Mouse (Mus musculus): ENCODE data around the gene Hist3h2a. TPM values are rescaled to one million over a fixed set of nuclear protein-coding genes. Genes with fewer than 3 reads are reported as not detected.
"Not testable (repeated sequence)": the region's sequence is repeated elsewhere in the genome, so short reads cannot be mapped to it uniquely, and the experiment has no call there.

The Hist3h2a gene
- polyA plus RNA-seq, 1 experiment from 2014 or later = 18.7 TPM

DNA sequence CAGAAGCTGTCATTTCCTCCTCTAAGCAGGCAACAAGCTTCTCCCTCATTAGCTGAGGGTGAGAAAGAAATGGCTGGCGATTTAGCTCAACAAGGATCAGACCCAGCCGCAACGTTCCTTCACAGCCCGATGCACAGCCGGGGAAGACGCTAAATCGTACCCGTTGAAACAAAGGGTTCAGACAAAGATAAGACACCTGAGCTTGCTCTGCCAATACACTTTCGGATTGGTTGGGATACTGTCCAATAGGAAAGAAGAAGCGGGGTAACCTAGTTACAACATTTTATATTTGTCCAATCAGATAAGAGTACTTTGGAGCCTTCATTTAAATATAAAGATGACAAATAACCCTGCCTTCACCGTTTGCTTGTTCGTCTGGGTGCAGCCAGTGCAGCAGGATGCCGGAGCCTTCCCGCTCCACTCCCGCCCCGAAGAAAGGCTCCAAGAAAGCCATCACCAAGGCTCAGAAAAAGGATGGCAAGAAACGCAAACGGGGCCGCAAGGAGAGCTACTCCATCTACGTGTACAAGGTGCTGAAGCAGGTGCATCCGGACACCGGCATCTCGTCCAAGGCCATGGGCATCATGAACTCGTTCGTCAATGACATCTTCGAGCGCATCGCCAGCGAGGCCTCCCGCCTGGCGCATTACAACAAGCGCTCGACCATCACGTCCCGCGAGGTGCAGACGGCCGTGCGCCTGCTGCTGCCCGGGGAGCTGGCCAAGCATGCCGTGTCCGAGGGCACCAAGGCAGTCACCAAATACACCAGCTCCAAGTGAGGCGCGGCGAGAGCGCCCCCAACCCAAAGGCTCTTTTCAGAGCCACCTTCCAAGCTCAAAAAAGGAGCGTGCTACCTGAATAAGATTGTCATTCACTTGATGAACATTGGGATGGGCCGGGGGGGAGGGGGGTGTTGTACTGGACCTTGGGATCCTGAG lies 5.7 kb upstream of the Hist3h2a start, which contains the start of gene Hist3h2ba:
Gene Hist3h2ba, plus strand, starts transcription at position 379 of the 938 bp plus-strand sequence.
- Histone ChIP-seq H3K27me3 (ENCODE audit: control insufficient read depth, insufficient read depth, low read length) (no peaks in the 10 kb centered on the region), H3K4me1 (replicated peaks; ENCODE audit: control insufficient read depth, insufficient read depth) (no peaks in the 10 kb centered on the region), H3K9ac (ENCODE audit: low read length) (no peak within 1 kb of the TSS), H3K4me2 (replicated peaks; ENCODE audit: low read depth) (peak within 1 kb of the TSS; percentile 55), H3K4me3 (ENCODE audit: low read depth, low read length) (peak within 1 kb of the TSS; percentile 19), H3K36me3 (ENCODE audit: control insufficient read depth, insufficient read depth, low read length) (no peaks in the 10 kb centered on the region), H3K27ac (replicated peaks) (no peak within 1 kb of the TSS), H3K9me3 (ENCODE audit: control insufficient read depth, low read length) (no peaks in the 10 kb centered on the region)
- under 1% methylated on average over 46 of the region's 48 CpGs for WGBS
- ATAC-seq (ENCODE audit: low FRiP score, low TSS enrichment) (peak; percentile 86), DNase-seq (ENCODE audit: low spot score) (peak; percentile 53)
- TF ChIP-seq CTCF (IDR thresholded peaks at IDR 0.05; ENCODE audit: low read depth) (no peak), EP300 (optimal IDR thresholded peaks at IDR 0.05) (no peak)

DNA sequence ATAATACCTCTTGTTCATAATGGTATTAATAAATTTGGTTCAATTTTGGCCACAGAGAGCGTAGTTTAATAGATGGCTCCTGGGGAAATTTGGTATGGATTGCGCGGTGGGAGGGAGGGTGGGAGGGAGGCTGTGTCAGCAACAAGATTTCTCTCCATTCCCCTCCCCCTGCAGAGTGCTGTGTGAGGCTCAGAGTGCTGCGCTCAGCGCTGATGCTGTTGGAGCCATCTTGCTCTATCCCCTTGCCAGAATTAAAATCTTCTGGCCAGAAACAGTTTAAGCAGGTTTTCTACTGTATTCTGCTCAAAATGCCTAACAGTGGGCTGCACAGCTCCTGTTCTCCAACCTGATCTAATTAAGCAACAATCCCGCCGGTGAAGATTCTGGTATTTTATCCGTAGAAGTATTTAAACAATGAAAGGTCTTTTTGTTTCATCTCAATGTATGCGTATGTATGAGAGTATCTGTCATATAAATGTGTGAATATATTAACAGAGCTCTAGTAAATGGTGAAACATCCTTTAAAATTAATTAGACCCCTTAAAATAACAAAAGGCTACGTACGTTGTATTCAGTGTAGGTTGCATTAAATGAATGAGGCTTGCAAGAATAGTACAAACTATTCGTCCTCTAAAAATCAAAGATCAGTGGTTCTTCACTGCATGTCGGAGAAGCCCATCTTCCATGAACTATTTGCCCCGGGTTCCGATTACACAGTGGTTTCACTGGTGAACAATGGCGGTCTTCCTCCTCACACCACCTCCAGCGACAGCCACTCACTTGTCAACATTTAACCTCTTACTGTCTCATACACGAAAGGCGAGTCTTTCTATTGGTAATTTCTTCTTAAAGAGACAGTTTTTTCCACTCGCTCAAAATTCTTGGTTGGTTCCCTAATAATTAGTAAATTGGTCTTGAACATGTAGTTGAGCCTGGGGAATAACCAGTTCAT lies 4.7 kb upstream of the Hist3h2a start:
- Histone ChIP-seq H3K9me3 (ENCODE audit: control insufficient read depth, low read length) (no peaks in the 10 kb centered on the region), H3K36me3 (ENCODE audit: control insufficient read depth, insufficient read depth, low read length) (no peaks in the 10 kb centered on the region), H3K4me1 (replicated peaks; ENCODE audit: control insufficient read depth, insufficient read depth) (no peaks in the 10 kb centered on the region), H3K4me2 (replicated peaks; ENCODE audit: low read depth) (peak overlapping the region; percentile 55), H3K27ac (replicated peaks) (no peak overlapping the region), H3K9ac (ENCODE audit: low read length) (no peak overlapping the region), H3K4me3 (ENCODE audit: low read depth, low read length) (peak overlapping the region; percentile 19), H3K27me3 (ENCODE audit: control insufficient read depth, insufficient read depth, low read length) (no peaks in the 10 kb centered on the region)
- WGBS = 18% methylated on average over 20 of the region's 20 CpGs
- ATAC-seq (ENCODE audit: low FRiP score, low TSS enrichment) (no peak), DNase-seq (ENCODE audit: low spot score) (no peak)
- TF ChIP-seq EP300 (optimal IDR thresholded peaks at IDR 0.05) (no peak), CTCF (IDR thresholded peaks at IDR 0.05; ENCODE audit: low read depth) (no peak)

DNA sequence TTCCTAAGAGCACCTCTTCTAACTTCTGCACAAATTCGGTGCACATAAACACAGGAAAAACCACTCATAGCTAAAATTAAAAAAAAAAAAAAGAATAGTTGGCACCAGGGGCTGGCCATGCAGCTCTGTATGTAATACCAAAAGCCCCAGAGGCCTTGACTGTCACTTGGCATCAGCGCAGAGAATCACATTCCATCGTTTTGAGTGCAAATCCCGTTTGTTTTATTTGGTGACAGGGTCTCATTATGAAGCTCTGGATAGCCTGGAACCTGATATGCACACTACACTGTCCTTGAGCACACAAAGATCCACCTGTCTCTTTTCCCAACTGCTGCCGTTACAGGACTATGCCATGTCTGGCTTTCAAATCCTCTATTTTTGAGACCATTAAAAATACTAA lies 3.3 kb upstream of the Hist3h2a start:
- no peak for DNase-seq (ENCODE audit: low spot score)
- Histone ChIP-seq H3K9ac (ENCODE audit: low read length) (no peak overlapping the region), H3K27me3 (ENCODE audit: control insufficient read depth, insufficient read depth, low read length) (no peaks in the 10 kb centered on the region), H3K36me3 (ENCODE audit: control insufficient read depth, insufficient read depth, low read length) (no peaks in the 10 kb centered on the region), H3K27ac (replicated peaks) (no peak overlapping the region), H3K4me2 (replicated peaks; ENCODE audit: low read depth) (no peak overlapping the region), H3K4me1 (replicated peaks; ENCODE audit: control insufficient read depth, insufficient read depth) (no peaks in the 10 kb centered on the region), H3K9me3 (ENCODE audit: control insufficient read depth, low read length) (no peaks in the 10 kb centered on the region), H3K4me3 (ENCODE audit: low read depth, low read length) (no peak overlapping the region)
- 76% methylated on average over 5 of the region's 5 CpGs for WGBS
- TF ChIP-seq EP300 (optimal IDR thresholded peaks at IDR 0.05) = no peak
- no peak for TF ChIP-seq CTCF (IDR thresholded peaks at IDR 0.05; ENCODE audit: low read depth)
- no peak for ATAC-seq (ENCODE audit: low FRiP score, low TSS enrichment)

DNA sequence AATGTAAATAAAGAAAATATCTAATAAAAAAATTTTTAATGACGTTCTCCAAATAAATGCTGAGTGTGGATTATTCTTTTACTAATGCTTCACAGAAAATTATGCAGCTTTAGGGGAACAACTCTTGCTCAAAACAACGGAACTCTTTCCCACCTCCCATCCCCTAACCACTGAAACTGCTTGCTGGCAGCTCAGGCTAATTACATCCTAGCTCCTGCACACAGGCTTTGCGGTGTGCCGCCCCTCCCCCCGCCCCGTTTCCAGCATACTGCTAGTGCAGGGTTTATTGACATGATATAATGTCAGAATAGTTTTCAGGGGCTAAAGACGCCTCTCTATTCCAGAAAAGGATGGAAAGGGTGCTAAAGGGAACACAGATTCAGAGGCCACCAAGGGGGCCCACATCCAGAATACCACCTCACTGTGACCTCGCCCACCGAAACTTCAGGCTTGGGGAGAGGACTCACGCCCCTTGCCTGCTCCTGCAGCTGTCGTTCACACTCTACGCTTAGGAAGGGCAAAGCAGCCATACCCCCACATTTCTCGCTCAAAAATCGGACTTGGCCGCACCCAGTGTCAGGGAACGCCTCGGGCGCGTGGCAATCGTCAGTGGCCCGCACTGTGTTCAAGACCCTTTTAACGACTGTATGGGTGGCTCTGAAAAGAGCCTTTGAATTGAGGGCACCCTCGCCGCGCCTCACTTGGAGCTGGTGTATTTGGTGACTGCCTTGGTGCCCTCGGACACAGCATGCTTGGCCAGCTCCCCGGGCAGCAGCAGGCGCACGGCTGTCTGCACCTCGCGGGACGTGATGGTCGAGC lies 925 bp upstream of the Hist3h2a start:
- TF ChIP-seq CTCF (IDR thresholded peaks at IDR 0.05; ENCODE audit: low read depth) = no peak
- TF ChIP-seq EP300 (optimal IDR thresholded peaks at IDR 0.05) = no peak
- Histone ChIP-seq H3K36me3 (ENCODE audit: control insufficient read depth, insufficient read depth, low read length) (no peaks in the 10 kb centered on the region), H3K9ac (ENCODE audit: low read length) (peak overlapping the region; percentile 60), H3K27ac (replicated peaks) (peak overlapping the region; percentile 97), H3K27me3 (ENCODE audit: control insufficient read depth, insufficient read depth, low read length) (no peaks in the 10 kb centered on the region), H3K4me3 (ENCODE audit: low read depth, low read length) (peak overlapping the region; percentile 55), H3K4me1 (replicated peaks; ENCODE audit: control insufficient read depth, insufficient read depth) (no peaks in the 10 kb centered on the region), H3K4me2 (replicated peaks; ENCODE audit: low read depth) (peak overlapping the region; percentile 79), H3K9me3 (ENCODE audit: control insufficient read depth, low read length) (no peaks in the 10 kb centered on the region)
- DNase-seq (ENCODE audit: low spot score) (peak; percentile 52), ATAC-seq (ENCODE audit: low FRiP score, low TSS enrichment) (peak; percentile 22)
- WGBS = 2% methylated on average over 33 of the region's 33 CpGs

DNA sequence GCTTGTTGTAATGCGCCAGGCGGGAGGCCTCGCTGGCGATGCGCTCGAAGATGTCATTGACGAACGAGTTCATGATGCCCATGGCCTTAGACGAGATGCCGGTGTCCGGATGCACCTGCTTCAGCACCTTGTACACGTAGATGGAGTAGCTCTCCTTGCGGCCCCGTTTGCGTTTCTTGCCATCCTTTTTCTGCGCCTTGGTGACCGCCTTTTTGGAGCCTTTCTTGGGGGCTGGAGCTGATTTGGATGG lies 390 bp upstream of the Hist3h2a start:
- H3K27me3 ChIP-seq (ENCODE audit: control insufficient read depth, insufficient read depth, low read length); H3K9me3 ChIP-seq (ENCODE audit: control insufficient read depth, low read length); ATAC-seq (ENCODE audit: low FRiP score, low TSS enrichment); H3K36me3 ChIP-seq (ENCODE audit: control insufficient read depth, insufficient read depth, low read length); DNase-seq (ENCODE audit: low spot score); H3K4me1 ChIP-seq (replicated peaks; ENCODE audit: control insufficient read depth, insufficient read depth): not testable (repeated sequence)
- peak overlapping the region; percentile 55 for H3K4me3 ChIP-seq (ENCODE audit: low read depth, low read length)
- peak overlapping the region; percentile 79 for H3K4me2 ChIP-seq (replicated peaks; ENCODE audit: low read depth)
- peak overlapping the region; percentile 60; the same call in 1 of the 2 replicates for H3K9ac ChIP-seq (ENCODE audit: low read length)
- WGBS = 0% methylated on average over 17 of the region's 17 CpGs
- peak overlapping the region; percentile 97 for H3K27ac ChIP-seq (replicated peaks)

Measured in stomach, postnatal 0 days (tissue).